Mouse (Mus musculus): ENCODE data around the gene Omp.
A peak's percentile ranks its signal among the peaks of the same experiment; 100 is the strongest.

The Omp gene

GRCm38 (mm10) chr7:98171141-98172073, 26.1 kb upstream of the Omp start:
- DNase-seq (ENCODE audit: low spot score) = no peak

GRCm38 (mm10) chr7:98164999-98165528, 19.8 kb upstream of the Omp start:
- DNase-seq (ENCODE audit: low spot score) = no peak

- DNase-seq (ENCODE audit: low spot score) = no peak
Measured at GRCm38 (mm10) chr7:98164382-98164998, 19.2 kb upstream of the Omp start.

GRCm38 (mm10) chr7:98163700-98164099, 18.4 kb upstream of the Omp start:
- DNase-seq (ENCODE audit: low spot score) = no peak

GRCm38 (mm10) chr7:98162239-98162638, 16.9 kb upstream of the Omp start:
- DNase-seq (ENCODE audit: low spot score) = no peak

- no peak for DNase-seq (ENCODE audit: low spot score)
Measured at GRCm38 (mm10) chr7:98160041-98160740, 14.9 kb upstream of the Omp start.

GRCm38 (mm10) chr7:98158481-98158880, 13.2 kb upstream of the Omp start:
- DNase-seq (ENCODE audit: low spot score) = no peak

- DNase-seq (ENCODE audit: low spot score) = no peak
Measured at GRCm38 (mm10) chr7:98157636-98158332, 12.5 kb upstream of the Omp start.

- DNase-seq (ENCODE audit: low spot score) = peak; percentile 56
Measured at GRCm38 (mm10) chr7:98156280-98156665, 11.0 kb upstream of the Omp start.

- DNase-seq (ENCODE audit: low spot score) = peak; percentile 46
Measured at GRCm38 (mm10) chr7:98155546-98156279, 10.4 kb upstream of the Omp start.

- DNase-seq (ENCODE audit: low spot score) = no peak
Measured at GRCm38 (mm10) chr7:98153892-98154291, 8.6 kb upstream of the Omp start.

- no peak for DNase-seq (ENCODE audit: low spot score)
Measured at GRCm38 (mm10) chr7:98153345-98153744, 8.0 kb upstream of the Omp start.

- no peak for DNase-seq (ENCODE audit: low spot score)
Measured at GRCm38 (mm10) chr7:98152400-98152799, 7.1 kb upstream of the Omp start.

GRCm38 (mm10) chr7:98150525-98150924, 5.2 kb upstream of the Omp start:
- no peak for DNase-seq (ENCODE audit: low spot score)

- no peak for DNase-seq (ENCODE audit: low spot score)
Measured at GRCm38 (mm10) chr7:98149802-98150201, 4.5 kb upstream of the Omp start.

- no peak for DNase-seq (ENCODE audit: low spot score)
Measured at GRCm38 (mm10) chr7:98148721-98149407, 3.6 kb upstream of the Omp start.

- peak; percentile 83 for DNase-seq (ENCODE audit: low spot score)
Measured at GRCm38 (mm10) chr7:98147766-98148165, 2.5 kb upstream of the Omp start.

GRCm38 (mm10) chr7:98146447-98146845, 1.1 kb upstream of the Omp start:
- no peak for DNase-seq (ENCODE audit: low spot score)

GRCm38 (mm10) chr7:98145842-98146446, 642 bp upstream of the Omp start:
- DNase-seq (ENCODE audit: low spot score) = no peak

GRCm38 (mm10) chr7:98142648-98143047, 2.7 kb downstream of the Omp start:
- DNase-seq (ENCODE audit: low spot score) = no peak
